Comparison of ENCODE assay signal across 15 mouse cellular contexts in genomic region chr12:83308627-83309026, GRCm38 (mm10).
DNase-seq lines count a peak whose midpoint lies in the region; ATAC-seq and TF ChIP-seq lines count a peak whose summit lies in the region.
"Had no signal": no experiment of that assay in that cellular context is flagged by ENCODE, and none has a peak within 500 bp of the region (broad histone marks: within the 10 kb centered on the region; RNA-seq: fewer than 3 reads in every experiment).

No protein-coding gene starts in this region.

- H3K4me2 ChIP-seq in hindbrain, embryonic 11.5 days (replicated peaks; ENCODE audit: low read depth, low read length), result no peak overlapping the region
- peak overlapping the region; percentile 57 for H3K4me2 ChIP-seq in liver, embryonic 13.5 days
- no peak overlapping the region for H3K4me2 ChIP-seq in forebrain, embryonic 14.5 days (ENCODE audit: low read length)
- H3K4me2 ChIP-seq: embryonic facial prominence, embryonic 15.5 days; hindbrain, embryonic 14.5 days had no signal

- no peak for TF ChIP-seq CTCF in E14TG2a.4 (conservative IDR thresholded peaks at IDR 0.05; ENCODE audit: low read length)

- no peaks in the 10 kb centered on the region for H3K9me3 ChIP-seq in hindbrain, embryonic 10.5 days
- no peaks in the 10 kb centered on the region for H3K9me3 ChIP-seq in hindbrain, embryonic 11.5 days (ENCODE audit: control insufficient read depth, low read length)
- no peaks in the 10 kb centered on the region for H3K9me3 ChIP-seq in E14TG2a.4 (ENCODE audit: low read length)
- H3K9me3 ChIP-seq in liver, embryonic 13.5 days (replicated peaks), result no peaks in the 10 kb centered on the region
- no peaks in the 10 kb centered on the region for H3K9me3 ChIP-seq in forebrain, embryonic 14.5 days (replicated peaks; ENCODE audit: control insufficient read depth, low read length)
- H3K9me3 ChIP-seq: embryonic facial prominence, embryonic 15.5 days had no signal

- peak overlapping the region; percentile 54; the same call in 1 of the 2 replicates for H3K27ac ChIP-seq in hindbrain, embryonic 10.5 days
- H3K27ac ChIP-seq in hindbrain, embryonic 11.5 days (ENCODE audit: low read depth, low read length), result no peak overlapping the region
- H3K27ac ChIP-seq in liver, embryonic 13.5 days, result peak overlapping the region; percentile 87
- no peak overlapping the region for H3K27ac ChIP-seq in forebrain, embryonic 14.5 days (ENCODE audit: low read depth, low read length)
- H3K27ac ChIP-seq: embryonic facial prominence, embryonic 15.5 days; hindbrain, embryonic 14.5 days; macrophage had no signal

- H3K36me3 ChIP-seq in hindbrain, embryonic 10.5 days, result no peaks in the 10 kb centered on the region
- no peaks in the 10 kb centered on the region for H3K36me3 ChIP-seq in hindbrain, embryonic 11.5 days (ENCODE audit: control insufficient read depth, insufficient read depth, low read length)
- no peaks in the 10 kb centered on the region for H3K36me3 ChIP-seq in E14TG2a.4 (ENCODE audit: insufficient read depth, low read length)
- H3K36me3 ChIP-seq in liver, embryonic 13.5 days, result no peaks in the 10 kb centered on the region
- no peaks in the 10 kb centered on the region for H3K36me3 ChIP-seq in forebrain, embryonic 14.5 days (ENCODE audit: control insufficient read depth, insufficient read depth, low read length)
- H3K36me3 ChIP-seq: embryonic facial prominence, embryonic 15.5 days had no signal

- H3K27me3 ChIP-seq in hindbrain, embryonic 10.5 days (ENCODE audit: insufficient read depth, poor library complexity, severe bottlenecking), result no peaks in the 10 kb centered on the region; the same call in 1 of the 2 replicates
- no peaks in the 10 kb centered on the region for H3K27me3 ChIP-seq in hindbrain, embryonic 11.5 days (ENCODE audit: control insufficient read depth, insufficient read depth, low read length)
- H3K27me3 ChIP-seq in E14TG2a.4 (ENCODE audit: insufficient read depth, low read length), result no peaks in the 10 kb centered on the region
- no peaks in the 10 kb centered on the region for H3K27me3 ChIP-seq in liver, embryonic 13.5 days
- no peaks in the 10 kb centered on the region for H3K27me3 ChIP-seq in forebrain, embryonic 14.5 days (replicated peaks; ENCODE audit: control insufficient read depth, insufficient read depth, low read length)
- H3K27me3 ChIP-seq: embryonic facial prominence, embryonic 15.5 days had no signal

- H3K4me1 ChIP-seq in hindbrain, embryonic 10.5 days (replicated peaks), result peaks cover 32% of the 10 kb centered on the region
- H3K4me1 ChIP-seq in hindbrain, embryonic 11.5 days (replicated peaks; ENCODE audit: control insufficient read depth, insufficient read depth, low read length), result no peaks in the 10 kb centered on the region
- peaks cover 76% of the 10 kb centered on the region for H3K4me1 ChIP-seq in E14TG2a.4 (replicated peaks; ENCODE audit: low read depth, low read length)
- H3K4me1 ChIP-seq in liver, embryonic 13.5 days (replicated peaks), result peaks cover 26% of the 10 kb centered on the region
- no peaks in the 10 kb centered on the region; the same call in 1 of the 2 replicates for H3K4me1 ChIP-seq in forebrain, embryonic 14.5 days (ENCODE audit: control insufficient read depth, insufficient read depth, low read length)
- H3K4me1 ChIP-seq: embryonic facial prominence, embryonic 15.5 days had no signal

- no peak for ATAC-seq in hindbrain, embryonic 11.5 days (ENCODE audit: low FRiP score)
- peak; percentile 87 for ATAC-seq in liver, embryonic 13.5 days (ENCODE audit: low read depth)
- ATAC-seq in forebrain, embryonic 14.5 days, result no peak

- H3K9ac ChIP-seq in hindbrain, embryonic 11.5 days (ENCODE audit: low read depth, low read length), result no peak overlapping the region
- peak overlapping the region; percentile 31; the same call in 1 of the 2 replicates for H3K9ac ChIP-seq in liver, embryonic 13.5 days
- H3K9ac ChIP-seq in forebrain, embryonic 14.5 days (ENCODE audit: low read length), result no peak overlapping the region
- H3K9ac ChIP-seq: embryonic facial prominence, embryonic 15.5 days; hindbrain, embryonic 14.5 days had no signal

- H3K4me3 ChIP-seq in hindbrain, embryonic 10.5 days, result no peak overlapping the region
- no peak overlapping the region for H3K4me3 ChIP-seq in hindbrain, embryonic 11.5 days (ENCODE audit: low read depth, low read length)
- H3K4me3 ChIP-seq in E14TG2a.4 (replicated peaks; ENCODE audit: low read length), result peak overlapping the region; percentile 49
- peak overlapping the region; percentile 21 for H3K4me3 ChIP-seq in liver, embryonic 13.5 days (replicated peaks)
- H3K4me3 ChIP-seq in forebrain, embryonic 14.5 days (ENCODE audit: low read depth, low read length), result no peak overlapping the region
- H3K4me3 ChIP-seq: embryonic facial prominence, embryonic 15.5 days had no signal

- WGBS in hindbrain, embryonic 10.5 days, result 54% methylated on average over 4 of the region's 4 CpGs
- WGBS in hindbrain, embryonic 11.5 days, result 53% methylated on average over 4 of the region's 4 CpGs
- 52% methylated on average over 4 of the region's 4 CpGs for WGBS in liver, embryonic 13.5 days (ENCODE audit: insufficient replicate concordance)
- 66% methylated on average over 4 of the region's 4 CpGs for WGBS in forebrain, embryonic 14.5 days

- no peak for DNase-seq in hindbrain, embryonic 10.5 days (ENCODE audit: low spot score)
- no peak for DNase-seq in hindbrain, embryonic 11.5 days (ENCODE audit: low spot score)
- peak; percentile 51 for DNase-seq in ZHBTc4 (ENCODE audit: low read depth, low spot score)
- DNase-seq in liver, embryonic 13.5 days, result peak; percentile 41
- no peak for DNase-seq in forebrain, embryonic 14.5 days (ENCODE audit: low spot score)
- no peak for DNase-seq in urinary bladder, adult 18-20 months (ENCODE audit: low spot score in 2 of 2)
- DNase-seq: adrenal gland, adult 8-10 months; cerebellum, postnatal 36 days; kidney, adult 18-20 months; right cerebral cortex, postnatal 4 days; thymus, adult 18-20 months had no signal

Comparison
In these comparisons a context has a peak if more than half of its experiments do, and no peak if none do; other contexts are left out.
1. H3K27ac ChIP-seq: peak in hindbrain, embryonic 10.5 days (single experiment) and liver, embryonic 13.5 days (single experiment); none in hindbrain, embryonic 11.5 days (single experiment) and forebrain, embryonic 14.5 days (single experiment).
2. DNase-seq: peak in ZHBTc4 (single experiment) and liver, embryonic 13.5 days (single experiment); none in hindbrain, embryonic 10.5 days (single experiment), hindbrain, embryonic 11.5 days (single experiment), forebrain, embryonic 14.5 days (single experiment) and urinary bladder, adult 18-20 months (0 of 2).
3. H3K4me3 ChIP-seq: peak in E14TG2a.4 (single experiment) and liver, embryonic 13.5 days (single experiment); none in hindbrain, embryonic 10.5 days (single experiment), hindbrain, embryonic 11.5 days (single experiment) and forebrain, embryonic 14.5 days (single experiment).